Mouse (Mus musculus): ENCODE measurements at regions not wholly inside any gene's neighbourhood (a gene's known extent, or its start where the extent isn't known, plus 50 kb on each side); places are given as distances from the start of the nearest gene placed in this dataset.

DNA sequence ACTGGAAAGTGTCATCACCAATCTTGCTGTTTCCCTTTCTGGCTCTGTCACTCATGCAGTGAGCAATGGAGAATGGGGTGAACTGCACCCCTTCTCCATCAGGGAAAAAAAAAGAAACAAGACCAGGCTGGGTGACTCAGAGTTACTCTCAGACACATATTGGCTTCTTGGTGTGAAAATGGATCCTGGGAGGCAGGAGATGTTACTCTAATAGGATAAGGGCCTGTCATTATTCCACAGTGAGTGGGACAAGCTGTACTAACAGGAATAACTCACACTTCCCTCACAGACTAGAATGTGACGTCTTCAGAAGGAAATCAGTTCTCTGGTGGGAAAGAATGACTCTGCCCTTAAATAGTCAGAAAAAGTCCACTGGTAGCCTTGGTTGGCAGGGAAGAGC, 181.4 kb upstream of the Nlrp1b start:
- DNase-seq (ENCODE audit: low spot score in 2 of 2): no peak

DNA sequence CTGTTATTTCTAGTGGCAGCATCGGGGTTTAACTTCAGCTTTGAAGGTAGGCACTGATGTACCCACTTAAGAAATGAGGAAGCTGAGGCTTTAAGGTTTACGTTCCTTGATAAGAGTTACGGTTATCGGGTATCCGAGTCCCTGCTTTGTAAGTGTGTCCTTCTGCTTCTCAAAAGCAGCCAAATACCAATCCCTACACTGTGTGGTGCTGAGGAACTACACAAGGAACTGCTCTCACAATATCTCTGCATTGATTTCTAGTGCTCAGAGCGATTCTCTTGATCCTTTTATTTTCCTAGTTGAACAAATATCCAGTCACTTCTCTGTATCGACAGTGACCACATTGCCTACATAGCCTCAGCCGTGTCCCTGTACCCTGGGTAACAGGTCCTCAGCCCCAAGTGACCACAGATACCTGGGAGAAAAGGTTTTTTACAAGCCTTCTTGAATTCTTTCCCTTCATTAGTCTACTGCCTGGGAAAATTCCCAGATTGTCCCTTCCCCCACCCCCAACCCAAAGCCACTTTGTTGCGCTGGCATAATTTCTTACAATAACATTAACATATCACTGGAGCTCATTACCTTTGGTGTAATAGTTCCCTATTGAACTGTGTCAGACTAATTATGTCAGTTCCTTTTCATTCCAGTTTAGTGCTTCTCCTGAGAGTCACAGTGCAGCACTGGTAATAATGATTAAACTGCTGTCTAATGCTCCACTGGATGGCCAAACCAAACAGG, 184.0 kb upstream of the Nlrp1b start:
- DNase-seq (ENCODE audit: low spot score in 2 of 2): no peak

- DNase-seq (ENCODE audit: low spot score in 2 of 2): no peak
These were observed 184.9 kb upstream of the Nlrp1b start for GRCm38 (mm10) chr11:71415451-71415850.

DNA sequence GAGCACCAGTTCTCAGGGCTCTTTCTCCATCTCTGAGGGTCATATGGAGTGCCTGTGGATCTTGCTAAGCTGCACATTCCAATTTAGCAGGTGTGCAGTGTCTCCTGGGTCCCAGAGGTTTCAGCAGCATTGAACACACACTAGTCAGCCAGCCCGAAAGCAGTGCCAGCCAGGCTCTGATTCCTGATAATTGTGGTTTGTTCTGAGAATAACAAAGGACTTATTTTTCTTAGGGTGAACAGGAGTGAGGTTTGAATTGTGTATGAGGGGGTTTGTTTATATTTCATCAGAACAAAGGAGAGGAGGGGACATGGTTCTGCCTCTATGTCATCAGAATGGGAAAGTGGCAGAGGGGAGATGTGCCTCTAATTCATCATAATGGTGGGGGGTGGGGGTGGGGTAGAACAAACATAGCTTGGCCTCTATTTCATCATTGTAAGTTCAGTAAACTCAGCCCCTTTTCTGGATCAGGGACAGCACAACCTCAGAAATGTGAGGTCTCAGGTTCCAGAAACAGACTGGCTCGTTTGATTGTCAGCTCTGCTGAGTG, 191.8 kb upstream of the Nlrp1b start:
- DNase-seq (ENCODE audit: low spot score in 2 of 2): no peak

DNA sequence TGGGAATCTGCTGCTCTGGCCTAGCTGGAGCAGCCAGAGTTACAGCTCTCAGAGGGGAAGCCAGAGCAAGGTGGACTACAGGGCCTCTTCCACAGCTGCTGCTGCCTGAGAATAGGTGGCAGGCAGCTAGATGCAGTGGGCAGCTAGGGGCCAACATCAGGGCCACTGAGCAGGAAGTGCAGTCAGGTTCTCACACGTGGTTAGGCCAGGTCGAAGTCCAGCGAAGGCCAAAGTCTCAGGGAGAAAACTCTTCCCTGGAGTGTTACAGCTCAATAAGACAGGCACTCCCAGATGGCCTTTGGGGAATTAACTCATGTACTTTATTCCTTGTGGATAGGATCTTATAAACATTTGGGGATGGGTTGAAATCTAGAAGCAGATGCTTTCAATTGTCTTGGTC, 192.7 kb upstream of the Nlrp1b start:
- no peak for DNase-seq (ENCODE audit: low spot score in 2 of 2)

DNA sequence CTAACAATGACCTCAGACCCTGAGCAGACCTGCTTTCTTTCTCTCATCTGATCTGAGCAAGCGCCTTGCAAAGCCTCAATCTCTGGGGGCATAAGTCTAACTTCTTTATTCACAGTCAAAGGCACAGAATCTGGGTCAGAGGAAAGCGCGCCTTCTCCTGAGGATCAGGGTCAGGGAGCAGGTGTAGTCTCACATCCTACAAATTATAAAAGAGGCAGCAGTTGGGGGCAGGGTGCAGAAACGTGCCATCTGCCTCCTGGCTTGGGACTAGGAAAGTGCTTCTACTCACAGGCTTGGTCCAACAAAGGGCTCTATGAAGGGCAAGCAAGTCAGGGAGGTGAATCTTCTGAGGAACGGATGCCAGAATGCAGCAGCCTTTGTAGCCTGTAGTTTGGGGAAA, 194.3 kb upstream of the Nlrp1b start:
- no peak for DNase-seq (ENCODE audit: low spot score in 2 of 2)

GRCm38 (mm10) chr11:71429739-71430138, 199.2 kb upstream of the Nlrp1b start:
- DNase-seq (ENCODE audit: low spot score in 2 of 2): no peak

- DNase-seq (ENCODE audit: low spot score in 2 of 2): no peak
These were observed 203.7 kb upstream of the Nlrp1b start for GRCm38 (mm10) chr11:71434241-71434640.

- no peak for DNase-seq (ENCODE audit: low spot score in 2 of 2)
These were observed 204.4 kb upstream of the Nlrp1b start for GRCm38 (mm10) chr11:71434886-71435285.

DNA sequence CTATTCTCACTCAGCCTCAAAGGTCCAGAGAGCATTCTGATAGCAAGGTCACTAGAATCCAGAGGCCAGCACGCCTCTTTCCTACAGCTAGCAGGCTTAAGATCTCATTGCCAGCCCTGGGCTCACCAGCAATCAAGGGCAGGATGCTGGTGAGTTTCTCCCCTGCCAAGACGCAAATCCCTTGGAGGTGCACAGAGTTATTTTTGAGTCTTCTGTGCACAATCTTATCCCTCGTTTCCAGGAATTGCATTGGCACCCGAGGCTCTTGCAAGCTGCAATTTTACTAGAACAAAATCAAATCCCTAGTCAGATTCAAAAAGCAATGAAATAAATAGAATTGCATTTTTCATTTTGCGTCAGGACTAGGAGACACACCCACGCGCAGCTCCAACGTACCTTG, 205.2 kb upstream of the Nlrp1b start:
- no peak for DNase-seq (ENCODE audit: low spot score in 2 of 2)

DNA sequence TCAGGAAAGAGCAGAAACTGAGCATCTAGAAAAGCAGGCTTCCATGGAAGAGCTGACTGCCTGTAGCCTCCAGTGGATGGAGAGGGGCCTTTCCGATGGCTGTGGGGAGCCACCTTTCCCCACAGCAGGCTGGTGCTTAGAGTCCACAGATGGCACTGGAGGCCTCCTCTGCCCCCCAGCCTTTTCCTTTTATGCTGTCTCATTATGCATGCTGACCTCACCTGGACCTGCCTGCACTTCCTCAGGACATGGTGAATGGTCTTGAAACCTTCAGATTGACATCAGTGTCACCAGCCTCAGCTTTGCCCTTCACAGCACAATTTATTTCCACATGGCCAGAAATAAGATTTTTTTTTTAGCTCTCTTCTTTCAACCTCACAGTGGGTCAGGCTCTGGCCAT, 205.8 kb upstream of the Nlrp1b start:
- no peak for DNase-seq (ENCODE audit: low spot score in 2 of 2)

GRCm38 (mm10) chr11:71436801-71437200, 206.3 kb upstream of the Nlrp1b start:
- no peak for DNase-seq (ENCODE audit: low spot score in 2 of 2)

- DNase-seq (ENCODE audit: low spot score in 2 of 2): no peak
These were observed 209.3 kb upstream of the Nlrp1b start for GRCm38 (mm10) chr11:71439871-71440270.

DNA sequence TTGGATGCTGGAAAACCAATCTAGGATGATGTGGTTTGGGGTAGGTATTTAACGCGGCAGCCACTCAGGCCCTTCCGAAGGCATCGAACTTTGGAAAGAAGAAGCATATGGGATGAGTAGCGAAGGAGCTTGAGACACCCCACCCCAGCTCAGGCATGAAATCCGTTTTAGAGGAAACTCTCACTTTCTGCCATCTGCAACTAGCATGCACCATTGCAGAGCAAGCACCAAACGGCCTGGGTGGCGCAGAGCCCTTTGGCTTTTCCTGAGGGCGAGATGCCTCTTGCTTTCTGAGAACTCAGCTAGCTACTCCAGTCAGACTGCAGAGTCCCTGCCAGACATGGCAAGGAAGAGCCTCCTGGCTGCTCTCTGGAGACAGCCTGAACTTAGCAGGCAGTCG, 209.9 kb upstream of the Nlrp1b start:
- no peak for DNase-seq (ENCODE audit: low spot score in 2 of 2)

- DNase-seq (ENCODE audit: low spot score in 2 of 2): no peak
These were observed 213.5 kb upstream of the Nlrp1b start for GRCm38 (mm10) chr11:71444056-71444455.

DNA sequence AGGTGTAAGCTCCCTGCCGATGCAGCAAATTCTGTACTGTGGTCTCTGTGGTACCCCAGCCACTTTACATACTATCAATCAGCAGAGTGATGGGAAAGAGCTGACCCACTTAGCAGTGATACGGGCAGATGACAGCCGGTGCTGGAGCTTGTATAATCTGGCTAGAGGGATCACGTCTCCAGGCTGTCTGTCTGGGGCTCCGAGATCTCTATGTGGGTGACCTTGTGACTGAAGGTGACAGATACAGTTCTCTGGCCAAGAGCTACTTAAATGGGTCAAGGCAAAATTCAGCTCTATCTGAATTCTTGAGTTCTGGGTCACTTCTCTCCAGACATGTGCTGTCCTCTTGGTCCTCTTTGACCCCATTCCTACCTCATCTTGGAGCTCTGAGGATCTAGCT, 216.1 kb upstream of the Nlrp1b start:
- DNase-seq (ENCODE audit: low spot score in 2 of 2): no peak

GRCm38 (mm10) chr11:71447841-71448745, 217.6 kb upstream of the Nlrp1b start:
- no peak for DNase-seq (ENCODE audit: low spot score in 2 of 2)

- no peak for DNase-seq (ENCODE audit: low spot score in 2 of 2)
These were observed 249.6 kb upstream of the Nlrp1b start for GRCm38 (mm10) chr11:71480094-71480493.

GRCm38 (mm10) chr11:71497863-71498262, 251.9 kb upstream of the Wscd1 start:
- DNase-seq (ENCODE audit: low spot score in 2 of 2): no peak

DNA sequence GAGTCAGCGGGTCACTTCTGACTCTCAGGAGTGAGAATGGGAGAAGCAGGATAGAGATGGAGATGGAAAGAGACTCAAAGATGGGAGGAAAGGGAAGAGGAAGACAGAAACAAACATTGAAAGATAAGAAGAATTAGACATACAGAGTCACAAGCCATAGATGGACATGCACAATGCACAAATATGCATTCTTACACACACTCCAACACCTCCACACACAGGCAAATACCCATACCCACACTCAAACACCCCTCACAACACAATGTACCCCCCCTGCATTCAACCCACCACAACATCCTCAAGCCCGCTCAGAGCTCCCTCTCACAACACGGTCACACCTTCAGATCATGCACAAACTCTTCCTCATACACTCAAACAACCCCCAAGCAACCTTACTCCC, 251.4 kb upstream of the Wscd1 start:
- DNase-seq (ENCODE audit: low spot score in 2 of 2): no peak

DNA sequence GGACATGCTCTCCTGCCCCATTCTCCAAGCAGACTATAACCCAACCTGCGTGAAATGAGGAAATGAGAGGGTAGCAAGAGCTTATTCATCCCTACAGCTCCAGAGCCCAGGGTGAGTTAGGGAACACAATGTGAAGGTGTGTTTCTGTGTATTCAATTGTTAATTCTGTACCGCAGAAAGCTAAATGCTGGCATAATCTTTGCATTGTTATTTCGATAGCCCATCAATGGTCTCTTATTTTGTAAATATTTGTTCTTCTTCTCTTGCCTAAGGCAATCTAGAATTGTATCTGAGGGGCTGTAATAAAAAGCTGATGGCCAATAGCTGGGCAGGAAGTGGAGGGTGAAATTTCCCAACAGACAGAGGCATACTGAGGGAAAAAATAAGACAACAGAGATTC, 247.6 kb upstream of the Wscd1 start:
- DNase-seq (ENCODE audit: low spot score in 2 of 2): no peak

DNA sequence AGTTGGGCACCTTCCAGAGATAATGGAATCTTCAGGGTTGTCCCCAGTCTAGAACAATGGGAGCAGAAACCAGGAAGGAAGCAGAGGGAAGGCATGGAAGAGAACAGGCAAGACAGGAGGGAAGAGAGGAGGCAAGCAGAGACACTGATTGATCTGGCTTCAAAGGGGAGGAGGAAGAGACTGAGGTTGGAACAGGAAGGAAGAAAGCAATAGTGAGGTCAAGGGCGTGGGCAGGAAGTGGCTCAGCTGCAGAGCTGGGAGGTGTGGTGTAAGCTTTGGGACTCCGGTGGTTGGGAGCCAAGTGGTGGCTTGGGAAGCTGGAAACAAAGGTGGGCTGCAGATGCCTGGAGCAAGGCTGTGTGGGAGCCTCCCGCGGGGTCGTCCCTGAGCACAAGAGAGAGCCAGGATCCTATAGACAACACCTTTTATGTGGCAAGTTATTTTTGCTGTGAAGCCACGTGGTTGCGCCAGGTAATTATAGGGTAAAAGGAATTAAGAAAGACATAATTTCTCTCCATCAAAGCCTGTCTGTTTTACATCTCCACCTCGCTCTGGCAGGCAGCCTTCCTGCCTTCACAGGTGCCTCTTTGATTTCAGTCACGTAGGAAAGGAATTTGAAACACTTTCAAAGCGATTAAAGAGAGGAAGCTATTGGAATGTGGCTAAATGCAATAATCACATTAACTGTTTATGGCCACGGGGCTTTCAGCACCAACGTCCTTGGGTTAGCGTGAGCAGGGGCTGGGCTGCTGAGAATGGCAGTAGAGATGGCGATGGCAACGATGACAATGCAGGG, 237.3 kb upstream of the Wscd1 start:
- DNase-seq (ENCODE audit: low spot score in 2 of 2): no peak

Data from spleen, postnatal 14 days (tissue).